Mouse (Mus musculus) stomach, embryonic 15.5 days (tissue): ENCODE data around the gene Car4. TPM values are rescaled to one million over a fixed set of nuclear protein-coding genes. Genes with fewer than 3 reads are reported as not detected.
A peak's percentile ranks its signal among the peaks of the same experiment; 100 is the strongest.

Experiments
- ATAC-seq: fragments of 200-750 bp; cut with Nextera tagmentation; 2 replicates; pipeline ENCODE4 v1.8.0; 2017; ENCODE audit warnings: low read depth, moderate number of reproducible peaks, moderate TSS enrichment; ENCODE audit not compliant: insufficient read depth, low FRiP score
- H3K27ac ChIP-seq: fragments of 300-500 bp; sonication (generic); 2 replicates; pipeline ENCODE4 v1.5.1; 2015; ENCODE audit warnings: mild to moderate bottlenecking, inconsistent platforms
- H3K27me3 ChIP-seq: fragments of 300-500 bp; sonication (generic); replicated peaks from 2 replicates; pipeline ENCODE4 v1.6.1; 2015; ENCODE audit warnings: inconsistent platforms
- H3K36me3 ChIP-seq: fragments of 300-500 bp; sonication (generic); 2 replicates; pipeline ENCODE4 v1.6.1; 2015; ENCODE audit warnings: inconsistent platforms
- H3K4me1 ChIP-seq: fragments of 300-500 bp; sonication (generic); 2 replicates; pipeline ENCODE4 v1.6.1; 2015; ENCODE audit warnings: inconsistent platforms
- H3K4me2 ChIP-seq: fragments of 300-500 bp; sonication (generic); 2 replicates; pipeline ENCODE4 v1.6.1; 2015; ENCODE audit warnings: mild to moderate bottlenecking, inconsistent platforms
- H3K4me3 ChIP-seq: fragments of 300-500 bp; sonication (generic); replicated peaks from 2 replicates; pipeline ENCODE4 v1.5.1; 2015; ENCODE audit warnings: inconsistent platforms
- H3K9ac ChIP-seq: fragments of 300-500 bp; sonication (generic); 2 replicates; pipeline ENCODE4 v1.6.1; 2015; ENCODE audit warnings: inconsistent platforms
- H3K9me3 ChIP-seq: fragments of 300-500 bp; sonication (generic); 2 replicates; pipeline ENCODE4 v1.6.1; 2016; ENCODE audit warnings: inconsistent platforms
- WGBS: fragments of 180-500 bp; shearing (Covaris S2); methylation state at CpG from one replicate; pipeline ENCODE4 v1.1.7; 2015; 5-methylcytosine and 5-hydroxymethylcytosine counted together
- polyA plus RNA-seq: library from polyadenylated mRNA; unstranded; fragments of >200 nt; fragmentation: Nextera tagmentation; extraction: Ambion mirVana; gene quantifications from 2 replicates; pipeline ENCODE4 v1.2.1, GENCODE M21; 2015

The Car4 gene
- polyA plus RNA-seq, 1 experiment from 2014 or later = 0.51 TPM

DNA sequence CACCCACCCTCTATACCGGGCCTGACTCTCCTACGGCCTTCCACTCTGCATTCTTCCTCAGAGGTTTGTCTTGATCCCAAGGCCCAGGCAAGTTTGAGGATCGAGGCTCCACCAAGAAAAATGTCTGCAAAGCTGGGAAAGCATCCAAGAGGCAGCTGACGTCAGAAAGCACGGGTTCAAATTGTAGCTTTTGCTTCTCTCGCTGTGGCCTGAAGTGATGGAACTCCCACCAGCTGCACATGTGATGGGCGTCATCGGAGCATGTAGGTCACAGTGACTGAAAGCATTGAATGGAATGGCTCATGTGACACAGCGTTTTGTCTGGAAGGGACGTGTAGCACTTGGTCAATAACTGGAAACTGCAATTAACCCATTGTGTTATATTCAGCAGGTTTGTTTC is 17.4 kb upstream of the Car4 start:
- Histone ChIP-seq H3K27ac (no peak overlapping the region), H3K4me2 (no peak overlapping the region), H3K9ac (no peak overlapping the region), H3K4me1 (no peaks in the 10 kb centered on the region), H3K36me3 (no peaks in the 10 kb centered on the region), H3K27me3 (peaks cover 10% of the 10 kb centered on the region), H3K9me3 (no peaks in the 10 kb centered on the region), H3K4me3 (no peak overlapping the region)
- WGBS = 72% methylated on average over 10 of the region's 10 CpGs
- ATAC-seq = no peak

DNA sequence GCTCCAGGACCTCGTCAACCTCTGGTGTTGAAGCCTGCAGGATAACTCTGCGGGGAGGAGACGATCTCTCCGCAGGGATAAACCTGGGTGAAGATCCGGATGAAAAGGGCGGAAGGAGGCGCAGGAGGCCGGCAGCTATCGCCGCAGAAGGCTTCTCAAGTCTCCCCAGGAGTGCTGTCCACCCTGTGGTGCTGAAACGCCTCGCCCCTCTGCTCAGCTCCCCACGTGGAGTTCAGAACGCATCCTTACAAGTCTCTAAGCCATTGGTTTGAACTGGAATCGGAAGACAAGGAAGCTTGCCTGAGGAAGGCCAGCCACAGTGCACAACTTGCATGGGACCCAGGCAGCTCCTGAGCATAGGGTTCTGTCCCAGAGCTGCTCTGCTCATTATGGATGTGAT is 13.6 kb upstream of the Car4 start:
- Histone ChIP-seq H3K4me2 (peak overlapping the region; percentile 25; the same call in 1 of the 2 replicates), H3K4me3 (no peak overlapping the region), H3K27ac (no peak overlapping the region), H3K27me3 (peaks cover 14% of the 10 kb centered on the region), H3K9ac (no peak overlapping the region), H3K9me3 (no peaks in the 10 kb centered on the region), H3K4me1 (no peaks in the 10 kb centered on the region), H3K36me3 (no peaks in the 10 kb centered on the region)
- WGBS = under 1% methylated on average over 15 of the region's 15 CpGs
- ATAC-seq = no peak

DNA sequence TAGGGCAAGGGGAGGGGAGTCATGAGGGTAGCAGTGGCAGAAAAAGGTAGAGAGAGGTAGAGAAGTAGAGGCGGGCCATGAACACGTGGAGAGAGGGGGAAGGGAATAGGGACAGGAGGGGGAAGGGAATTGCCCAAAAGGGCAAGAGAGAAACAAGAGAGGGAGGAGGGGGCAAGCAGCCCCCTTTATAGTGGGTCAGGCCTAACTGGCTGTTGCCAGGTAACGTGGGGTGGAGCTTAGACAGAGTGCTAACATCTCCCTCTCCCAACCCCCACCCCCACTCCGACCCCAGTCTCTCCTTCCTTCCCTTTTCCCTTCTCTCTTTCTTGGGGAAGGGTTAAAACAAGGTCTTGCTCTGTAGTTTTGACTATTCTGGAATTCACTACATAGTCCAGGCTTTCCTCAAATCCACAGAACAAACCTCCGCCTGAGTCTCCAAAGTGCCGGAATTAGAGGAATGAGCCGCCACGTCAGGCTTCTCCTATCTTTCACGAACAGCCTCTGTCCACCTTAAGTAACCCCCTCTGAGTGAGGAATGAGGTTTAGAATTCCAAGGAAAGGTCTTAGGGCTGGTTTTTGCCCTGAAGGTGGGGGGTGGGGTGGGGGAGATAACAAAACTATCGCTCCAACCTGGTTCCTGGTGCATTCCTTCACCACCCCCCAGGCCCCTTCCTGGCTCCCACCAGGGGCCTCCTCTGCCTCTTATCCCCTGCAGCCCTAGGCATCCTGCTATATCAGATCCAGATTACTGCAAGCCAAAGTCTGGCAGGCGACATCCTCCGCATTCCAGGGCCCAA is 12.7 kb upstream of the Car4 start:
- Histone ChIP-seq H3K4me3 (no peak overlapping the region), H3K9me3 (no peaks in the 10 kb centered on the region), H3K27ac (no peak overlapping the region), H3K9ac (no peak overlapping the region), H3K27me3 (peaks cover 14% of the 10 kb centered on the region), H3K36me3 (no peaks in the 10 kb centered on the region), H3K4me1 (no peaks in the 10 kb centered on the region), H3K4me2 (no peak overlapping the region)
- ATAC-seq = no peak
- 3% methylated on average over 12 of the region's 12 CpGs for WGBS

DNA sequence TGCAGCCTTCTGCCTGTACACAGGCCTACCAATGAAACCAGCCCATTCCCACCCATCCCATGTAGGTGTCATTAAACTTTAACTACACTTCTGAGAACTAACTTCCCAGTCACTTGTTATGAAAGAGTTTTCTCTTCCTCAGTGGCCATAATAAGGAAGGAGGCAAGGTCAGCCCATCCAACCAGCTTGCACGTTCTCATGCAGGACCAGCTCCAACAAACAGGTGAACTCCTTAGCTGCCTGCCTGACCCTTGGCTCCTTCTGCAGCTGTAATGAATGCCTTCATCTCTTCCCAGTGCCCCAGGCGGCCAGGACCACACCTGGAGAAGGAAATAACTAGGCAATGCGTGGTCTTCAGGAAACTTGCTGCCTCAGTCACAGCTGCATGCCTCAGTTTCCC is 11.7 kb upstream of the Car4 start:
- no peaks in the 10 kb centered on the region for H3K36me3 ChIP-seq
- no peak overlapping the region for H3K4me3 ChIP-seq
- H3K9me3 ChIP-seq = no peaks in the 10 kb centered on the region
- 39% methylated on average over 3 of the region's 3 CpGs for WGBS
- no peak overlapping the region for H3K4me2 ChIP-seq
- no peak overlapping the region for H3K9ac ChIP-seq
- no peaks in the 10 kb centered on the region for H3K4me1 ChIP-seq
- peaks cover 14% of the 10 kb centered on the region for H3K27me3 ChIP-seq
- no peak overlapping the region for H3K27ac ChIP-seq
- no peak for ATAC-seq

DNA sequence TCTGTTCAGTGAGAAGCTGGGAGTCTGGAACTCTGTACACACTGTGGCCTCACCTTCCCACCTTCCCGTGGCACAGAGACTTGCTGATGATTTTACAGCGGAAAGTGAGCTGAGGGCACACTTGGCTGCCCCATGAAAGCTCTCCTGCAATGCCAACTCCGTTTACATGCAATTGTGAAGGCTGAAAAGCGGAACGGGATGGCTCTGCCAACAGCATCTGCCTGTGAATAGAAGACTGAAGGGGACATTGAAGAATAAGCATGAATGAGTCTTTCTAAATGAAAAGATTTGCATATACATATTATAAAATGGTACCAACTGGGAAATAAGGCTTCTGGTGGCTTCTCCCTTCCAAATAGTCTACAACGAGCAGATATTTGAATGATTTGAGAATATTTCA is 10.4 kb upstream of the Car4 start:
- Histone ChIP-seq H3K27ac (no peak overlapping the region), H3K9me3 (no peaks in the 10 kb centered on the region), H3K27me3 (peaks cover 14% of the 10 kb centered on the region), H3K36me3 (no peaks in the 10 kb centered on the region), H3K9ac (no peak overlapping the region), H3K4me2 (no peak overlapping the region), H3K4me3 (no peak overlapping the region), H3K4me1 (no peaks in the 10 kb centered on the region)
- ATAC-seq = no peak
- 77% methylated on average over 6 of the region's 6 CpGs for WGBS

DNA sequence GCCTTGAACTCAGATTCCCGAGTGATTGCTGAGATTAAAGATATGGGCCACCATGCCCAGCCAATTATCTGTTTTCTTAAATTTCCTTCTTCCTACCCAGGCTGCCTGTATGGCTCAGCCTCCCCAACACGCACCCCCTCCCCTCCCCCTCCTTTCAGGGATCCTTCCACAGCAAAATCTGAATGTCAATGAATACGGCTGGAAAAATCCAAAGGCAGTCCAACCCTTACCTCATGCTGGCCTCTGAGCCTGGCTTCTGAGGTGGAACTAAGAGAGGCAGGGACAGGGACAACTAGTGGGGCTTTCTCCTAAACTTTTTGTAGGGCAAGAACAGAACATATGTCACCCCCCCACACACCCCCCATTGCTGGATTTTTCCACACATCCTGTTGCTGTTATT is 9.5 kb upstream of the Car4 start:
- Histone ChIP-seq H3K36me3 (no peaks in the 10 kb centered on the region), H3K27me3 (peaks cover 14% of the 10 kb centered on the region), H3K4me1 (no peaks in the 10 kb centered on the region), H3K27ac (no peak overlapping the region), H3K9ac (no peak overlapping the region), H3K4me3 (no peak overlapping the region), H3K4me2 (no peak overlapping the region), H3K9me3 (no peaks in the 10 kb centered on the region)
- ATAC-seq = no peak
- WGBS = 60% methylated on average over 3 of the region's 3 CpGs

DNA sequence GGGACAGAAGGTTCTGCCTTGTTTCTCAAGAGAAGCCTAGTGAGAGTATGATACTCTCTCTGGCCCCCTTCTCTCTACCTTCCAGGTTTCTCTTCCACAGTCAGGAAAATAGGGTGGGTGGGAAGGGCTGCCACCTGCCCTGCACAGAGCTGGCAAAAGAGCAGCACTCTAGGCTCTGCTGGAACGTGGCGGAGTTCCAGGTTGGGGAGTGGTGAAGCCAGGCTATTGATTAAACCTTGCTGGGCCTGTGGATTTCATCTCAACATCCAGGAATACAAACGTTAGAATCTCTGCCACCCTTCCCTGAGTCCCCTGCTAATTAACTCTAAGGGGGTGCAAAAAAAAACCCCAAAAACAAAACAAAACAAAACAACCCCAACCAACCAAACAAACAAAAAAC is 9.1 kb upstream of the Car4 start:
- H3K9ac ChIP-seq = no peak overlapping the region
- H3K27ac ChIP-seq = no peak overlapping the region
- no peaks in the 10 kb centered on the region for H3K4me1 ChIP-seq
- H3K9me3 ChIP-seq = no peaks in the 10 kb centered on the region
- no peak overlapping the region for H3K4me2 ChIP-seq
- 37% methylated on average over 3 of the region's 3 CpGs for WGBS
- no peak overlapping the region for H3K4me3 ChIP-seq
- peaks cover 14% of the 10 kb centered on the region for H3K27me3 ChIP-seq
- H3K36me3 ChIP-seq = no peaks in the 10 kb centered on the region
- ATAC-seq = no peak

DNA sequence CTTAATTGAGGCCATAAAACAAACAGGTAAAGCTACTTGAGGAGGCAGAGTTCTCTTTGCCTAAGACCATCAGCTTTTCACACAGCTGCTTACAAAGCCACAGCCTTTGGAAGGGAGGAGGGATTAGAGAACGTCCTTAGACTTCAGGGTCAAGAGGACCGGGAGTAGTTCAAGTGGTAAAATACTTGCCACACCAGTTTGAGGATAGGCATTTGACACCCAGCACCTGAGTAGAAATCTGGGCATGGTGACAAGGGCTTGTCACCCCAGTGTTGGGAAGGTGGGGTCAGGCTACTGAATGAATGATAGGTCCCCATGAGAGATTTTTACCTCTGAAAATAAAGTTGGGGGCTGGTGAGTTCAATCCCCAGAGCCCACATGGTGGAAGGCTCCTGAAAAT is 5.0 kb upstream of the Car4 start:
- WGBS = 31% methylated on average over 2 of the region's 2 CpGs
- ATAC-seq = no peak
- peaks cover under 1% of the 10 kb centered on the region; the same call in 1 of the 2 replicates for H3K4me1 ChIP-seq

DNA sequence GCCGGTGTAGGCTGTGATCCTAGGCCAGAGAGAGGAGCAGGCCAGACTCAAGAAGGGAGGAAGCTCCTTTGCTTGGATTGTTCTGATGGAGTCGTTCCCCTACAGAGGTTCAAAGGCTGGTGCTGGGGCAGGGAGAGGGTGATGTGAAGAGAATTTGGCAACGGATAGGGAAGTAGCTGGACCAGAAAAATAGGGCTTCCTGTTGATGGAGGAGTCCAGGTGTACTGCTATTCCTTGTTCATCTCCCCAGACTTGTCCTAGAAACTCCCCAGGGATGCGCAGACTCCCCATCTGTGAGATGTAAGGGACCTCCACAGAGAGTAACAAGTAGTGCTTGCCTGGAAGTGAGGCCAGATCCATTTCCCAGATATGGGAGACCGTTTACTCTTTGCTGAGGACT is 1.2 kb upstream of the Car4 start:
- Histone ChIP-seq H3K27me3 (peaks cover 41% of the 10 kb centered on the region), H3K4me2 (no peak overlapping the region), H3K9ac (no peak overlapping the region), H3K27ac (no peak overlapping the region), H3K9me3 (no peaks in the 10 kb centered on the region), H3K4me1 (peaks cover 7% of the 10 kb centered on the region), H3K36me3 (no peaks in the 10 kb centered on the region), H3K4me3 (no peak overlapping the region)
- 25% methylated on average over 5 of the region's 5 CpGs for WGBS
- no peak for ATAC-seq

More for the DNA sequence above, 5.0 kb upstream of the Car4 start:
- no peak overlapping the region for H3K27ac ChIP-seq
- H3K4me3 ChIP-seq = no peak overlapping the region
- no peak overlapping the region for H3K9ac ChIP-seq
- no peaks in the 10 kb centered on the region for H3K9me3 ChIP-seq
- peaks cover 19% of the 10 kb centered on the region for H3K27me3 ChIP-seq
- no peaks in the 10 kb centered on the region for H3K36me3 ChIP-seq
- no peak overlapping the region for H3K4me2 ChIP-seq

DNA sequence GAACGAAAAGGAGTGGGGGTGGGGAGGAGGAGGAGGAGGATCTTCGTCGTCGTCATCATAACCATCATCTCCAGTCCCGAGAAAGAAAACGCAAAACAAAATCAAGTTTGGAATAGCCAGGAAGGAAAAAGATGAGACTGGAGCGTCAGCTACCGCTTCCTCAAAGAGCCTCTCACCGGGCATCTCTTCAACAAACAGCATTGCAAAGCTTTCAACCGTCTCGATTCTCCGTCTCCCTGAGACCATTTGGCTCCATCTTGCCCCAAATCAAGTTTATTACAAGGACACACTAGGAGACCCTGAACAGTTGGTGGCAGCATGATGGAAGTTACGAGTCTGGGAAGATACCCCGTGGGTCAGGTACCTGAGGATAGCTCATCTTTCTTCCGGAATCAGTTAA is 415 bp upstream of the Car4 start:
- H3K9ac ChIP-seq = no peak overlapping the region
- 3% methylated on average over 15 of the region's 15 CpGs for WGBS
- peaks cover 41% of the 10 kb centered on the region for H3K27me3 ChIP-seq
- H3K4me1 ChIP-seq = peaks cover 7% of the 10 kb centered on the region
- H3K27ac ChIP-seq = no peak overlapping the region
- no peak for ATAC-seq
- H3K4me2 ChIP-seq = peak overlapping the region; percentile 49
- no peaks in the 10 kb centered on the region for H3K9me3 ChIP-seq
- H3K4me3 ChIP-seq = peak overlapping the region; percentile 25; the same call in 1 of the 2 replicates
- no peaks in the 10 kb centered on the region for H3K36me3 ChIP-seq

DNA sequence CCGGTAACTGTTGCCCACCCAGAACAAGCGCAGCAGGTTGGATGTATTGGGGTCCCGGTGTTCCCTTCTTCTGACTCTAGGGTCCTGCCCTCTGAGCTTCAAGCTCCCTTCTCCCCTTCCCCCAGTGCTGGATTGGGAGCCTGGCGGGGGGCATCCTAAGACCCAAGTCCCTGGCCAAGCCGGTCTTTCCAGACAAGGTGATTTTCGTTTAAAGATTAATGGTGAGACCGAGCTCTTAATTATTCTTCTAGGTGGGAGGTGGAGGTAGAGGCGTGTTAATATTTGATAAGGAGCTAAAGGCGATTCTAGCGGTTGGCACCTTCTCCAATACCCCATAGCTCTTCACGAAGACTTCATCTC is 665 bp downstream of the Car4 start:
- no peak for ATAC-seq
- H3K36me3 ChIP-seq = no peaks in the 10 kb centered on the region
- peaks cover 7% of the 10 kb centered on the region for H3K4me1 ChIP-seq
- peaks cover 41% of the 10 kb centered on the region for H3K27me3 ChIP-seq
- no peaks in the 10 kb centered on the region for H3K9me3 ChIP-seq
- H3K27ac ChIP-seq = no peak overlapping the region
- peak overlapping the region; percentile 25 for H3K4me3 ChIP-seq
- 3% methylated on average over 11 of the region's 11 CpGs for WGBS
- H3K4me2 ChIP-seq = peak overlapping the region; percentile 49
- no peak overlapping the region for H3K9ac ChIP-seq

DNA sequence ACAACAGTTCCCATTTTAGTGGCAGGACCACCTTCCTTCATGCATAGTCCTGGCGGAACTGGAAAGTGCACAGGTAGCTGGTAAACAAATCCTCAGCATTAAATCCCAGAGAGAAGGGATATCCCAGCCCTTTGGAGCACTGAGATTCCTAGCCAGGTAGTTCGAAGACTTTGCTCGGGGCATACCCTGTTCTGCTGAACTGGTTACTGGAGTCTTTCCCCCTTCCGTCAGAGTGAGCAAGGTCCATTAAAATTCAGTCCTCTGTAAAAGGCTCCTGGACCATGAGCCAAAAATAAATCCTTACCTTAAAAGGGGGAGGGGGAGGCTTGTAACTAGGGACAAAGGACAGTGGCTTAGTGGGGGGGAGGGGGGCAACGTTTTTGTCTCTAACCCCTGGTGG is 1.6 kb downstream of the Car4 start:
- Histone ChIP-seq H3K27ac (no peak overlapping the region), H3K4me1 (peaks cover 7% of the 10 kb centered on the region), H3K4me3 (no peak overlapping the region), H3K9ac (no peak overlapping the region), H3K36me3 (no peaks in the 10 kb centered on the region), H3K27me3 (peaks cover 41% of the 10 kb centered on the region), H3K4me2 (no peak overlapping the region), H3K9me3 (no peaks in the 10 kb centered on the region)
- 41% methylated on average over 5 of the region's 5 CpGs for WGBS
- no peak for ATAC-seq
